Mouse (Mus musculus): ENCODE measurements at regions not wholly inside any gene's neighbourhood (a gene's known extent, or its start where the extent isn't known, plus 50 kb on each side); places are given as distances from the start of the nearest gene placed in this dataset.

- intact Hi-C loops (cut with DNase I), result no loop called here
- no peak for DNase-seq (ENCODE audit: low spot score in 2 of 2)
Observed at GRCm38 (mm10) chr9:94467846-94468245, 70.0 kb downstream of the 1190002N15Rik start.

GRCm38 (mm10) chr9:94456085-94456531 is 81.8 kb downstream of the 1190002N15Rik start:
- no peak for DNase-seq (ENCODE audit: low spot score in 2 of 2)
- intact Hi-C loops (cut with DNase I), result no loop called here

GRCm38 (mm10) chr9:94455466-94455865 is 82.4 kb downstream of the 1190002N15Rik start:
- intact Hi-C loops (cut with DNase I), result no loop called here

GRCm38 (mm10) chr9:94449911-94450310 is 88.0 kb downstream of the 1190002N15Rik start:
- DNase-seq (ENCODE audit: low spot score in 2 of 2), result no peak
- intact Hi-C loops (cut with DNase I), result no loop called here

More at GRCm38 (mm10) chr9:94455466-94455865, 82.4 kb downstream of the 1190002N15Rik start:
- DNase-seq (ENCODE audit: low spot score in 2 of 2), result no peak

- intact Hi-C loops (cut with DNase I), result no loop called here
- DNase-seq (ENCODE audit: low spot score in 2 of 2), result no peak
Observed at GRCm38 (mm10) chr9:94446182-94446763, 91.6 kb downstream of the 1190002N15Rik start.

- DNase-seq (ENCODE audit: low spot score in 2 of 2), result no peak
- intact Hi-C loops (cut with DNase I), result no loop called here
Observed at GRCm38 (mm10) chr9:94444140-94444789, 93.6 kb downstream of the 1190002N15Rik start.

DNA sequence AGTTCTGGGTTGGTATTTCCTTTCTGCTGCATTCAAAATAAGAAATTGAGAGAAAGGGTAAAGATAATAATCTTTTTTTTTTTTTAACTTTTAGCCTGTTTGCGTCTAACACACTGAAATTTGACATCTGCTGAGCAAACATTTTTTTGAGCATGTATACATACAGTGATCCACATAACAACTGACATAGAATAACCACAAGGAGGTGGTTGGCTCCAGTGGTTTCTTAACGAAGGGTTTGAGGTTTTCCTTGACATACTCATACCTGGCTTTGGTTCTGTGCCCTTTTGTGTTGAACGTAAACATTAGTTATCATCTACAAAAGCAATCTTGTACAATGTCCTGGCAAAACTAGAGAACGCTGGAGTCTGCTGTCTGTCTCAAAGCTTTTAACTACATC is 96.5 kb downstream of the 1190002N15Rik start:
- DNase-seq (ENCODE audit: low spot score in 2 of 2), result no peak
- intact Hi-C loops (cut with DNase I), result no loop called here

- no peak for DNase-seq (ENCODE audit: low spot score in 2 of 2)
- intact Hi-C loops (cut with DNase I), result no loop called here
Observed at GRCm38 (mm10) chr9:94433468-94433867, 104.4 kb downstream of the 1190002N15Rik start.

GRCm38 (mm10) chr9:94432144-94432747 is 105.6 kb downstream of the 1190002N15Rik start:
- intact Hi-C loops (cut with DNase I), result no loop called here
- no peak for DNase-seq (ENCODE audit: low spot score in 2 of 2)

GRCm38 (mm10) chr9:94431540-94431939 is 106.3 kb downstream of the 1190002N15Rik start:
- DNase-seq (ENCODE audit: low spot score in 2 of 2), result no peak
- intact Hi-C loops (cut with DNase I), result no loop called here

- intact Hi-C loops (cut with DNase I), result no loop called here
Observed at GRCm38 (mm10) chr9:94430996-94431395, 106.9 kb downstream of the 1190002N15Rik start.

DNA sequence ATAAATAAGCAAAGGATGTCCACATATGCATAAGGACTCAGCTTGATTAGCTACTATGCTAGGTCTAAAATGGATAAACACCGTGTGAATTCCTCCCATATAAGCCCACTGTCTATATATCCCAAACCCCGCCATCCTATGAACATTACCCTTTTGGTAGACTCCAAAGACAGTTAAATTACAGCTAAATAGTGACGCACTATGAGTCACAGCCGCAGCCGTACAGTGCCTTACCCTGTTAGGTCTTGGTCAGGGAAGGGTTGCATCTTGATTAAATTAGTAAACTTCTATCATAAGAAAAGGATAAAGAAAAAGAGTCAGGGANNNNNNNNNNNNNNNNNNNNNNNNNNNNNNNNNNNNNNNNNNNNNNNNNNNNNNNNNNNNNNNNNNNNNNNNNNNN is 111.1 kb downstream of the 1190002N15Rik start:
- intact Hi-C loops (cut with DNase I), result no loop called here

More at GRCm38 (mm10) chr9:94430996-94431395, 106.9 kb downstream of the 1190002N15Rik start:
- no peak for DNase-seq (ENCODE audit: low spot score in 2 of 2)

GRCm38 (mm10) chr9:94425804-94426203 is 112.1 kb downstream of the 1190002N15Rik start:
- intact Hi-C loops (cut with DNase I), result no loop called here
- DNase-seq (ENCODE audit: low spot score in 2 of 2), result no peak

More for the DNA sequence above, 111.1 kb downstream of the 1190002N15Rik start:
- no peak for DNase-seq (ENCODE audit: low spot score in 2 of 2)

DNA sequence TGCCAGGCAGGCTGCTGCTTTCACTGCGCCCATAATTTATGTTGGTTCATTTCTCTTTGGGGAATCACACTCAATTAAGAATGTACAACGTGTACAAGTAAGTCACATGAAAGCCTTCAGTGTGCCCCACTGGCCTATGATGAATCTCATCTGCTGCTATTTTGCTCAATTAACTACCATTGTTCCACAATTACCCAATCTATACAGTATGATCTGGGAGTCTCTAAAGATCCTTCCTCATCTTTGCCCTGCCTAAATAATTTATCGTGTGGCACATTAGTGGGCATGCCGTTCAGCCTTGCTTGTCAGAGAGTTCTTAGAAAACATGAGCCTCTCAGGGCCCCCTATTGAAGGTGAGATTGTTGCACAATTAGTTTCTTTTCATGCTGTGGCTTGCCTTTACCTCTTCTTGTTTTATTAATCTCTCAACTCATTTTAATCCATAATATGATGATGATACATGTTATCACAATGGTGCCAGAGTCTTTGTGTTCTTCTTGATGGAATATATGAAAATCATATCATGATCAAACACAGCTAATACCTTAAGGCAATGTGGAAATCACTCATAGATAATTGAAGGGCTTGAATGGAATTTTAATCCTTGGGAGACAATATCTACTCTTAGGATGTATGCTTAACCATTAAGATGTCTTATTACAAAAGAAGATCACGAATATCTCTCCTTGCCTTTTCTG is 113.3 kb downstream of the 1190002N15Rik start:
- intact Hi-C loops (cut with DNase I), result no loop called here
- no peak for DNase-seq (ENCODE audit: low spot score in 2 of 2)

DNA sequence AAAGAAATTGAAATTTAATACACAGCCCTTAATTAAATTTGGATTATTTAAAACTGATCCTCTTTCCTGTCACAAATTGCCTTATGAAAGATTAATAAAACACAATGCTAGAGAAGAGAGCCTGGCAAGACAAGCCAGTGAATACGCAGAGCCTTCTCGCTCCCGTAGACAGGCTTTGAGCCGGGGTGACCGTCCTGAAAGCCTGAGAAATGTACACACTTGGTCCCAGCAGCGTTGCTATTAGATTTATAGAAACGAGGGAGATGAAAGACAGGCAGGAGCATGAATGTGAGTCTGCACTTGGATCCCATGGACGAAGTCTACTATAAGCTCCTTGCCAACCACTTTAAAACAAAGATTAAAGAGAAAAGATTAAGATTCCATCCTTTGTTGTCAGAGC is 127.3 kb downstream of the 1190002N15Rik start:
- intact Hi-C loops (cut with DNase I), result no loop called here
- no peak for DNase-seq (ENCODE audit: low spot score in 2 of 2)

DNA sequence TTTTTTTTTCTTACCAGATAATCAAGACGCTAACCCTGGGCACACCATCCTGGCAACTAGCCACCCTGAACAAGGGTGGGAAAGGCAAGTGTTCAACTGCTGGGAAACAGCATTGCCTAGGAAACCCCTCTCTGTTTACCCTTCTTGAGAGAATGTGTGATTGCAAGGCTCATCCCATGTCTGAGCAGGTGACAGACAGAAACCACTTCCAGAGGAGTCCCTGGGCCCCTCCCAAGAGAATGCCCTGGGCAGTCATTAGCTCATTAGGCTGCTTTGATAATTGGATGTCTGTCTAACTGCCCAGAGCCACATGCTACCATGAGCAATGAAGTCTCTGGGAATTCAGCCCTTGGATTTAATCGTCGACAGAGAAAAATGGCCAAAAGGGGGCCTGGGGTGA is 127.8 kb downstream of the 1190002N15Rik start:
- intact Hi-C loops (cut with DNase I), result no loop called here
- DNase-seq (ENCODE audit: low spot score in 2 of 2), result no peak

DNA sequence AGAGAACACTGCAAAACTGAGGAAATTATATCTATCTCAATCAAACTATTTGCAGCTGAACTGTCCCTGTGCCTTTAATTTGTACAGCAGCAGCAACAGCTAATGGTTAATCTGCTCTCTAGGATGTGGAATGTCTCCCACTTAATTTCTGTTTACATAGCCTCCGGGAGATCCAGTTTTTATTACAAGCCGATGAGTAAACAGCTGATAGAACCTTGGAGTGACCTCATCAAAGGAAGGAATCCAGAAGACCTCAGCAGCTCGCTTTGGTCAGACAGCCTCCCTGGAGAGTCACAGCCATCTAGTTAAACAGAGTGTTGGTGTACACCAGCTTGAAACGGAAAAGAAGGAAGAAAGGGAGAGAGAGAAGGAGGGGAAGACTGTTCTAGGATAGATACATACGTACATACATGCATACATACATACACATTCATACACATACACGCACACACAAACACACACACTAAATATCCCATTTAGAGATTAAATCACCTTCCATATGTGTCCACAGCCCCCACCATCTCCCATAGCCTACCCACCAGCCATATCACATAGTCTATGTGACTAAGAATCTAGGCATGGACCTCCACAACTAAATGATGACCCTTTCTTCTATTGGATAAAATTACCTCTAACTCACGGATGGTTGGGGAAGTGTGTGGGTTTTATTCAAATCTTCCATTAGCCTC is 129.1 kb downstream of the 1190002N15Rik start:
- intact Hi-C loops (cut with DNase I), result no loop called here
- no peak for DNase-seq (ENCODE audit: low spot score in 2 of 2)

DNA sequence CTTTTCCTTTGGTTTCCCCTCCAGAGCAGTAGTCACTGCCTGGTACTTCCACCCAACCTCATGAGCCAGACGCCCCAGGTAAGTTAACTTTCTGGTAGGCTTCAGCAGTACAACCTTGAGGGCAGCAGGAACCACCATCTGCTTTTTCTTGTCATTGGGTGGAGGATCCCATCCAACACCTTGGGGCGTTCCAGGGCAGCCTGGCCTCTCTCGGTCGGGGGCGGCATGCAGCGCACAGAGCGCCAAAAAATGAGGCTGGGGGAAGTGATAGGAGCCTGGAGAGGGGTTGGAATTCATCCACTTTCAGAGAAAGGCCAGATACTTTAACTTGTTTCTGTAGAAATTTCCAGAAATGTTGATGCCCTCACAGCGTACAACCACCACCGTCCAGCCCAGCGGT is 130.2 kb downstream of the 1190002N15Rik start:
- intact Hi-C loops (cut with DNase I), result no loop called here
- DNase-seq (ENCODE audit: low spot score in 2 of 2), result no peak

GRCm38 (mm10) chr9:94404551-94404950 is 133.3 kb downstream of the 1190002N15Rik start:
- intact Hi-C loops (cut with DNase I), result no loop called here
- DNase-seq (ENCODE audit: low spot score in 2 of 2), result no peak

DNA sequence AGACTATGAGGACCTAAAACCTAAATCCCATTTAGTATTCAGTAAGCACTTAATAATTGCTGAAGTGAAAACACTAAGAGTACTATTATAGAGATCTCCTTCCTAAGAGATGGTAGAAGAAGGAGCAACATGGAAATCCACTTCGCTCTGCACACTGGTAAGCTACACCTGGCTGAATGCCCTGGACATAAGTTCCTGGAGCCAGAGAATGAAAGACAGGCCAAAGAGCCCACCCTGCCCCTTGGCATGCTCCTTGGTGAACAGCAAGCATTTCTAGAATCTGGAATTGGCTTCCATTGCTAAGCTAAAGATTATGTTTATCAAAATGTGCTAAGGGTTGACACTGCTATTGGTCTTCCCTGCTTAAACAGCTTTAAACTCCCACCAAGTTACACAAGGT is 137.3 kb downstream of the 1190002N15Rik start:
- intact Hi-C loops (cut with DNase I), result no loop called here
- DNase-seq (ENCODE audit: low spot score in 2 of 2), result no peak

All from left cerebral cortex, postnatal 25 days (tissue).